Mouse (Mus musculus) heart, postnatal 25 days (tissue): Measurements from ENCODE around the gene Olfr568. TPM values are rescaled to one million over a fixed set of nuclear protein-coding genes. Genes with fewer than 3 reads are reported as not detected.

ENCODE experiments used
- DNase-seq: peaks from one replicate; pipeline ENCODE4 v3.0.0; 2022; ENCODE audit warnings: low spot score
- intact Hi-C: fragments of 180-260 bp; cut with DNase I; formaldehyde crosslinking; loops from one replicate; pipeline ENCODE4 v1.15.1; 2025
- total RNA-seq, 2 experiments: library from RNA; stranded (reverse); gene quantifications; 2 replicates each; pipeline ENCODE4 v1.2.3; 2021

Olfr568 gene
- total RNA-seq = not detected

- DNase-seq = no peak
- intact Hi-C loops = no loop called here
These were observed at the start of gene Olfr568 for GRCm38 (mm10) chr7:102876822-102877221. Olfr568 (plus strand) TSS chr7:102877122.

- intact Hi-C loops = loop anchor here (5.0 kb wide), 1 partner anchor 196 kb away; the partner anchor contains the start of gene Olfr583
- no peak for DNase-seq
These were observed 21.1 kb upstream of the Olfr568 start for GRCm38 (mm10) chr7:102855807-102856206.

- DNase-seq = no peak
- intact Hi-C loops = loop anchor here (5.0 kb wide), 1 partner anchor 194 kb away; the partner anchor contains the start of gene Olfr583
These were observed 18.3 kb upstream of the Olfr568 start, which contains the start of gene Olfr566 for GRCm38 (mm10) chr7:102858665-102859064. Olfr566 (minus strand) TSS chr7:102858765.

- intact Hi-C loops = no loop called here
- DNase-seq = no peak
These were observed 13.9 kb downstream of the Olfr568 start, which contains the start of gene Olfr569 for GRCm38 (mm10) chr7:102890782-102891181. Olfr569 (minus strand) TSS chr7:102890882.

- intact Hi-C loops = no loop called here
- no peak for DNase-seq
These were observed 38.3 kb downstream of the Olfr568 start for GRCm38 (mm10) chr7:102915261-102915660.

GRCm38 (mm10) chr7:102916405-102916804, 39.5 kb downstream of the Olfr568 start:
- intact Hi-C loops = no loop called here
- DNase-seq = no peak

GRCm38 (mm10) chr7:102917032-102917875, 40.3 kb downstream of the Olfr568 start, which contains the start of gene Olfr571:
Olfr571 (minus strand) TSS chr7:102917536.
- intact Hi-C loops = no loop called here
- DNase-seq = no peak

- no peak for DNase-seq
- intact Hi-C loops = loop anchor here (1.0 kb wide), 2 partner anchors 254 to 406 kb away; no protein-coding TSS in a partner anchor
These were observed 42.7 kb downstream of the Olfr568 start for GRCm38 (mm10) chr7:102919632-102920031.

- no peak for DNase-seq
- intact Hi-C loops = no loop called here
These were observed 47.2 kb downstream of the Olfr568 start, which contains the start of gene Olfr572 for GRCm38 (mm10) chr7:102924109-102924508. Olfr572 (plus strand) TSS chr7:102924409.

GRCm38 (mm10) chr7:102927105-102927504, 50.2 kb downstream of the Olfr568 start:
- no peak for DNase-seq
- intact Hi-C loops = no loop called here

Other genes starting within 250 kb of the Olfr568 start
- gene Olfr554, start 238.7 kb upstream of the Olfr568 start, total RNA-seq = not detected
- not detected for gene Olfr555, start 218.3 kb upstream of the Olfr568 start, total RNA-seq
- gene Olfr556, start 212.2 kb upstream of the Olfr568 start, total RNA-seq = not detected
- 1 to 10 TPM; 6.5 to 8.2 TPM for gene Trim68, start 189.8 kb upstream of the Olfr568 start, total RNA-seq
- not detected for gene Olfr557, start 181.2 kb upstream of the Olfr568 start, total RNA-seq
- 1 to 10 TPM; 2.4 to 4.4 TPM for gene Olfr558, start 174.9 kb upstream of the Olfr568 start, total RNA-seq
- not detected for gene Olfr33, start 158.1 kb upstream of the Olfr568 start, total RNA-seq
- gene Olfr559, start 149.6 kb upstream of the Olfr568 start, total RNA-seq = not detected
- not detected for gene Olfr560, start 117.8 kb upstream of the Olfr568 start, total RNA-seq
- 1 to 10 TPM in 1 of 2 experiments, under 1 TPM in 1; 0.81 to 1.2 TPM for gene Olfr78, start 117.7 kb upstream of the Olfr568 start, total RNA-seq
- gene Olfr561, start 105.9 kb upstream of the Olfr568 start, total RNA-seq = not detected
- gene Olfr564, start 73.6 kb upstream of the Olfr568 start, total RNA-seq = not detected
- not detected for gene Olfr566, start 18.4 kb upstream of the Olfr568 start, total RNA-seq
- gene Olfr569, start 13.8 kb downstream of the Olfr568 start, total RNA-seq = not detected
- not detected for gene Olfr570, start 17.5 kb downstream of the Olfr568 start, total RNA-seq
- gene Olfr571, start 40.4 kb downstream of the Olfr568 start, total RNA-seq = not detected
- not detected for gene Olfr572, start 47.3 kb downstream of the Olfr568 start, total RNA-seq
- not detected for gene Olfr573-ps1, start 65.5 kb downstream of the Olfr568 start, total RNA-seq
- not detected for gene Olfr574, start 71.3 kb downstream of the Olfr568 start, total RNA-seq
- gene Olfr575, start 81.7 kb downstream of the Olfr568 start, total RNA-seq = not detected
- not detected for gene Olfr576, start 85.5 kb downstream of the Olfr568 start, total RNA-seq
- not detected for gene Olfr577, start 98.8 kb downstream of the Olfr568 start, total RNA-seq
- gene Olfr578, start 112.2 kb downstream of the Olfr568 start, total RNA-seq = not detected
- gene Olfr582, start 160.9 kb downstream of the Olfr568 start, total RNA-seq = not detected
- not detected for gene Olfr583, start 174.2 kb downstream of the Olfr568 start, total RNA-seq
- gene Olfr584, start 204.8 kb downstream of the Olfr568 start, total RNA-seq = not detected
- gene Olfr585, start 220.6 kb downstream of the Olfr568 start, total RNA-seq = not detected
- not detected for gene Olfr586, start 248.5 kb downstream of the Olfr568 start, total RNA-seq